Mouse (Mus musculus): ENCODE measurements around the gene Ddx56. TPM values are rescaled to one million over a fixed set of nuclear protein-coding genes. Genes with fewer than 3 reads are reported as not detected.

The Ddx56 gene
- 105 and 107 TPM in 2 replicates for polyA plus RNA-seq (2014; fragmentation: Nextera tagmentation; extraction: Ambion mirVana)

GRCm38 (mm10) chr11:6267320-6268254 is at the start of gene Ddx56:
Gene Ddx56, minus strand, starts transcription at chr11:6267772.
- Histone ChIP-seq H3K27me3 (ENCODE audit: control insufficient read depth, insufficient read depth, low read length) (no peaks in the 10 kb centered on the region), H3K4me1 (ENCODE audit: control insufficient read depth, insufficient read depth, low read length) (peaks cover 11% of the 10 kb centered on the region), H3K27ac (ENCODE audit: low read depth, low read length) (peak within 1 kb of the TSS; percentile 87), H3K36me3 (ENCODE audit: control insufficient read depth, insufficient read depth, low read length) (peaks cover 25% of the 10 kb centered on the region), H3K4me2 (ENCODE audit: low read depth) (peak within 1 kb of the TSS; percentile 76), H3K9ac (ENCODE audit: low read length) (peak within 1 kb of the TSS; percentile 81), H3K9me3 (ENCODE audit: control insufficient read depth, low read length) (no peaks in the 10 kb centered on the region), H3K4me3 (ENCODE audit: low read depth, low read length) (peak within 1 kb of the TSS; percentile 98)
- WGBS, result 2% methylated on average over 50 of the region's 50 CpGs
- ATAC-seq (ENCODE audit: insufficient read depth, low FRiP score, low TSS enrichment) (peak; percentile 97), DNase-seq (ENCODE audit: low spot score) (peak; percentile 89)

DNA sequence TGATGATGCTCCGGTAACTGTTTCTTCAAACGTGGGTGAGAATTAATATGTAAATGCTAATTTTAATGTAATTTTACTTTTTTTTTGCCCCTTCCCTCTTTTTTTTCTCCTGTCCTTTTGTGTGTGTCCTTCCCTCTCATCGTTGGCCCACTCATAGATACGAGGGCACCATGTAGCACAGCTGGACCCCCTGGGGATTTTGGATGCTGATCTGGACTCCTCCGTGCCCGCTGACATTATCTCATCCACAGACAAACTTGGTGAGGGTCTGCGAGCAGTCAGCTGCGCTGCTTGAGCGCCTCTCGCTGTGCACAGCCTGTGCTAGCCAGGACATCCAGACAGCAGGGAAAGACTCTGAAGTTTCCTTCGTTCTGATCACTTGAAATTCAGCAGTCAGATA is 49.2 kb upstream of the Ddx56 start:
- ATAC-seq (ENCODE audit: insufficient read depth, low FRiP score, low TSS enrichment) (no peak), DNase-seq (ENCODE audit: low spot score) (no peak)
- Histone ChIP-seq H3K27ac (ENCODE audit: low read depth, low read length) (no peak overlapping the region), H3K9me3 (ENCODE audit: control insufficient read depth, low read length) (no peaks in the 10 kb centered on the region), H3K36me3 (ENCODE audit: control insufficient read depth, insufficient read depth, low read length) (peaks cover 6% of the 10 kb centered on the region), H3K27me3 (ENCODE audit: control insufficient read depth, insufficient read depth, low read length) (no peaks in the 10 kb centered on the region), H3K4me3 (ENCODE audit: low read depth, low read length) (no peak overlapping the region), H3K4me2 (ENCODE audit: low read depth) (no peak overlapping the region), H3K4me1 (ENCODE audit: control insufficient read depth, insufficient read depth, low read length) (no peaks in the 10 kb centered on the region), H3K9ac (ENCODE audit: low read length) (no peak overlapping the region)
- 96% methylated on average over 11 of the region's 11 CpGs for WGBS

DNA sequence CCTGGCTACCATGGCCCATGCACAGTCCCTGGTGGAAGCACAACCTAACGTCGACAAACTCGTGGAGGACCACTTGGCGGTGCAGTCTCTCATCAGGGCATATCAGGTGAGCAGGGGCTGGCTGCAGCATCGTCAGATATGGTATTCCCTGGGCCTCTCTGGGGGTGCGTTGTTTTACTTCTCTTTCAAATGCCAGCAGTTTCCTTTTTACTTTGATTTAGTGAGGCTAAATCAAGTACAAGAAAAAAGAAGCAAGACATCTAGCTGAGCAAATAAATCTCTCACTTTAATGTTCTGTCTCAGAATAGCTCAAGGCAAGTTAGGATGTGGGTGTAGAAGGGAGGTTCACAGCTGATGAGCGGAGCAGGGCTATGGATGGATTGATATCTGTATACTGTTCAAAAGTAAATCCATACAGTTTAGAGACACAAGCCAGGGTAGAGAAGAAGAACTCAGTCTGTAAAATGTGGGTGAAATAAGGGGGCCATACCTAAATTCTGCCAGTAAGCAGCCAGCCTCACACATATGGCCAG is 46.4 kb upstream of the Ddx56 start:
- DNase-seq (ENCODE audit: low spot score) (no peak), ATAC-seq (ENCODE audit: insufficient read depth, low FRiP score, low TSS enrichment) (no peak)
- Histone ChIP-seq H3K36me3 (ENCODE audit: control insufficient read depth, insufficient read depth, low read length) (peaks cover 11% of the 10 kb centered on the region), H3K4me1 (ENCODE audit: control insufficient read depth, insufficient read depth, low read length) (no peaks in the 10 kb centered on the region), H3K27ac (ENCODE audit: low read depth, low read length) (no peak overlapping the region), H3K9me3 (ENCODE audit: control insufficient read depth, low read length) (no peaks in the 10 kb centered on the region), H3K27me3 (ENCODE audit: control insufficient read depth, insufficient read depth, low read length) (no peaks in the 10 kb centered on the region), H3K4me2 (ENCODE audit: low read depth) (no peak overlapping the region), H3K4me3 (ENCODE audit: low read depth, low read length) (no peak overlapping the region), H3K9ac (ENCODE audit: low read length) (no peak overlapping the region)
- 85% methylated on average over 7 of the region's 7 CpGs for WGBS

GRCm38 (mm10) chr11:6308181-6308580 is 40.6 kb upstream of the Ddx56 start:
- Histone ChIP-seq H3K9ac (ENCODE audit: low read length) (no peak overlapping the region), H3K4me1 (ENCODE audit: control insufficient read depth, insufficient read depth, low read length) (no peaks in the 10 kb centered on the region), H3K4me3 (ENCODE audit: low read depth, low read length) (no peak overlapping the region), H3K27ac (ENCODE audit: low read depth, low read length) (no peak overlapping the region), H3K9me3 (ENCODE audit: control insufficient read depth, low read length) (no peaks in the 10 kb centered on the region), H3K4me2 (ENCODE audit: low read depth) (no peak overlapping the region), H3K36me3 (ENCODE audit: control insufficient read depth, insufficient read depth, low read length) (peaks cover 5% of the 10 kb centered on the region; the same call in 1 of the 2 replicates), H3K27me3 (ENCODE audit: control insufficient read depth, insufficient read depth, low read length) (no peaks in the 10 kb centered on the region)
- 93% methylated on average over 4 of the region's 4 CpGs for WGBS
- DNase-seq (ENCODE audit: low spot score), result no peak
- no peak for ATAC-seq (ENCODE audit: insufficient read depth, low FRiP score, low TSS enrichment)

GRCm38 (mm10) chr11:6305943-6306430 is 38.4 kb upstream of the Ddx56 start:
- Histone ChIP-seq H3K9ac (ENCODE audit: low read length) (no peak overlapping the region), H3K4me3 (ENCODE audit: low read depth, low read length) (no peak overlapping the region), H3K27ac (ENCODE audit: low read depth, low read length) (no peak overlapping the region), H3K36me3 (ENCODE audit: control insufficient read depth, insufficient read depth, low read length) (peaks cover 4% of the 10 kb centered on the region; the same call in 1 of the 2 replicates), H3K27me3 (ENCODE audit: control insufficient read depth, insufficient read depth, low read length) (no peaks in the 10 kb centered on the region), H3K9me3 (ENCODE audit: control insufficient read depth, low read length) (no peaks in the 10 kb centered on the region), H3K4me1 (ENCODE audit: control insufficient read depth, insufficient read depth, low read length) (no peaks in the 10 kb centered on the region), H3K4me2 (ENCODE audit: low read depth) (no peak overlapping the region)
- DNase-seq (ENCODE audit: low spot score) (no peak), ATAC-seq (ENCODE audit: insufficient read depth, low FRiP score, low TSS enrichment) (no peak)
- 93% methylated on average over 1 of the region's 1 CpGs for WGBS

DNA sequence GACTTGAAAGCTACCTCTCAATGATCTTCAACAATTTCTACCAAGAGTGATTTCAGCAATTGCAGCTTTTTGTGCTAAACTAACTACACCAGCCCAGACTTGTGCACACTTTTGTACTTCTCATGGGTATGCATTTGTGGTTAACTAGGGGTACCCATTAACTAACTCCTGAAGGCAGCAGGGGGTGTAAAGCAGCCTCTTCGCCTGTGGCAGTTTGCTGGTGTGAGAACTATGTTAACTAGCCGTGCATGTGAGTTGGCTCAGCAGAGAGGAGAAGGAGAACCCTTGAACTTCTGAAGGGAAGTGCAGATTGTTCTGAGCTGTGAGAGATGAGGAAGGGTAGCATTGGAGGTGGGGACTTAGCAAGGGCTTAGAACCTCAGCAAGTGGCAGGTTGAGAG is 35.2 kb upstream of the Ddx56 start:
- Histone ChIP-seq H3K36me3 (ENCODE audit: control insufficient read depth, insufficient read depth, low read length) (peaks cover 2% of the 10 kb centered on the region; the same call in 1 of the 2 replicates), H3K27me3 (ENCODE audit: control insufficient read depth, insufficient read depth, low read length) (no peaks in the 10 kb centered on the region), H3K27ac (ENCODE audit: low read depth, low read length) (no peak overlapping the region), H3K4me2 (ENCODE audit: low read depth) (no peak overlapping the region), H3K4me1 (ENCODE audit: control insufficient read depth, insufficient read depth, low read length) (no peaks in the 10 kb centered on the region), H3K4me3 (ENCODE audit: low read depth, low read length) (no peak overlapping the region), H3K9me3 (ENCODE audit: control insufficient read depth, low read length) (no peaks in the 10 kb centered on the region), H3K9ac (ENCODE audit: low read length) (no peak overlapping the region)
- DNase-seq (ENCODE audit: low spot score), result no peak
- no peak for ATAC-seq (ENCODE audit: insufficient read depth, low FRiP score, low TSS enrichment)
- WGBS, result 95% methylated on average over 2 of the region's 2 CpGs

DNA sequence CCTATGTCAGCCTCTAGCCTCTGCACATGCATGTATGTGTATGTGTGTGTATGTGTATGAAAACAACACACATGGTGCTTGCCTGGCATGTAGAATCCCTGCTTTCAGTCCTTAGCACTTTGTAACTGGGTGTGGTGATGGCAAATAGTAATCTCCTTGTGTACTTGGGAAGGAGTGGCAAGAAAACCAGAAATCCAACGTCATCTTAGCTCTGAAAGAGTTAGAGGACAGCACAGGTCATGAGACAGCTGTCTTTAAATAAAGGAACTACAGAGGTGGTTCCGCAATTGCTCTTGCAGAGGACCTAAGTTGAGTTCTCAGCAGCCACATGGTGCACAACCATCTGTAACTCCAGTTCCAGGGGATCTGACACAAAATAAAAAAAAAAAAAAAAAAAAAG is 31.9 kb upstream of the Ddx56 start:
- Histone ChIP-seq H3K4me3 (ENCODE audit: low read depth, low read length) (no peak overlapping the region), H3K36me3 (ENCODE audit: control insufficient read depth, insufficient read depth, low read length) (peaks cover 7% of the 10 kb centered on the region), H3K9ac (ENCODE audit: low read length) (no peak overlapping the region), H3K27ac (ENCODE audit: low read depth, low read length) (no peak overlapping the region), H3K27me3 (ENCODE audit: control insufficient read depth, insufficient read depth, low read length) (no peaks in the 10 kb centered on the region), H3K9me3 (ENCODE audit: control insufficient read depth, low read length) (no peaks in the 10 kb centered on the region), H3K4me2 (ENCODE audit: low read depth) (no peak overlapping the region), H3K4me1 (ENCODE audit: control insufficient read depth, insufficient read depth, low read length) (no peaks in the 10 kb centered on the region)
- DNase-seq (ENCODE audit: low spot score) (no peak), ATAC-seq (ENCODE audit: insufficient read depth, low FRiP score, low TSS enrichment) (no peak)
- 91% methylated on average over 2 of the region's 2 CpGs for WGBS

- ATAC-seq (ENCODE audit: insufficient read depth, low FRiP score, low TSS enrichment), result no peak
- no peak for DNase-seq (ENCODE audit: low spot score)
These were observed 28.5 kb upstream of the Ddx56 start for GRCm38 (mm10) chr11:6296077-6296476.

More at GRCm38 (mm10) chr11:6296077-6296476, 28.5 kb upstream of the Ddx56 start:
- no peak overlapping the region for H3K4me3 ChIP-seq (ENCODE audit: low read depth, low read length)
- H3K27me3 ChIP-seq (ENCODE audit: control insufficient read depth, insufficient read depth, low read length), result no peaks in the 10 kb centered on the region
- H3K36me3 ChIP-seq (ENCODE audit: control insufficient read depth, insufficient read depth, low read length), result peaks cover 7% of the 10 kb centered on the region
- peaks cover 6% of the 10 kb centered on the region; the same call in 1 of the 2 replicates for H3K4me1 ChIP-seq (ENCODE audit: control insufficient read depth, insufficient read depth, low read length)
- H3K9ac ChIP-seq (ENCODE audit: low read length), result no peak overlapping the region
- no peak overlapping the region for H3K4me2 ChIP-seq (ENCODE audit: low read depth)
- H3K27ac ChIP-seq (ENCODE audit: low read depth, low read length), result no peak overlapping the region
- H3K9me3 ChIP-seq (ENCODE audit: control insufficient read depth, low read length), result no peaks in the 10 kb centered on the region
